Mouse (Mus musculus) ES-E14 (cell line): ENCODE results near the gene Rbl2.

Experiments
- CHD2 ChIP-seq: IDR thresholded peaks from 2 replicates; pipeline ENCODE4 v1.6.1; 2014; ENCODE audit warnings: mild to moderate bottlenecking, low read depth, low read length, inconsistent platforms
- HCFC1 ChIP-seq: IDR thresholded peaks from 2 replicates; pipeline ENCODE4 v1.6.1; 2012; ENCODE audit warnings: low read length, inconsistent platforms, borderline replicate concordance; ENCODE audit not compliant: insufficient read depth
- ZC3H11A ChIP-seq: IDR thresholded peaks from 2 replicates; pipeline ENCODE4 v1.6.1; 2012; ENCODE audit warnings: low read depth, mild to moderate bottlenecking, inconsistent platforms, low read length, borderline replicate concordance
- ZNF384 ChIP-seq: IDR thresholded peaks from 2 replicates; pipeline ENCODE4 v1.6.1; 2012; ENCODE audit warnings: low read depth, low read length, inconsistent platforms

DNA sequence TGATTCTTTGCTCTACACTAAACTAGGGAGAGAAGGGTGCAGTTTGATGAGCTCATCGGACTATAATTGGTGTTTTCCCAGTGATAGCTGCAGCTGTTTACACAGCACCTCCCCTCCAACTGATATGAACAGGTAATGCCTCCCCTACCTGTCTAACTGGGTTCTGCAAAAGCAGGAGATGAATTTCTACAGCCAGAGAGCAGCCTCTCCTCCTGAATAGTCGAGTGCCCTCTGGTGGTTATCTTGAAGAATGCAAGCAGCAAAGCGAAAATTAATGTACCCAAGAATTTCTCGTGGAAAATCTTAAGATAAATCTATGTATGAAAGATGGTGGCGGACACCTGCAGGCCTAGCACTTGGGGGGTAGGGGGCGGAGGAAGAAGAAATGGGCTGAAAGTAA, 77.9 kb downstream of the Rbl2 start:
- no peak for TF ChIP-seq ZNF384
- no peak for TF ChIP-seq HCFC1
- TF ChIP-seq CHD2, result no peak
- TF ChIP-seq ZC3H11A, result peak; percentile 55; the same call in 1 of the 2 replicates
